Mouse (Mus musculus): ENCODE results near the gene Tnrc6b. TPM values are rescaled to one million over a fixed set of nuclear protein-coding genes. Genes with fewer than 3 reads are reported as not detected.

Tnrc6b gene
- total and polyA plus RNA-seq, 2 experiments from 2014 or later = 21.0 to 24.0 TPM

GRCm38 (mm10) chr15:80709593-80709992 is 1.5 kb upstream of the Tnrc6b start:
- TF ChIP-seq CTCF (IDR thresholded peaks at IDR 0.05; ENCODE audit: low read depth) = peak; percentile 11; the same call in 1 of the 2 replicates
- WGBS = 22% methylated on average over 6 of the region's 6 CpGs
- Histone ChIP-seq H3K27ac (ENCODE audit: low read depth, low read length) (no peak overlapping the region), H3K36me3 (ENCODE audit: insufficient read depth) (no peaks in the 10 kb centered on the region), H3K9me3 (ENCODE audit: low read length) (no peaks in the 10 kb centered on the region), H3K27me3 (ENCODE audit: insufficient read depth, low read length) (no peaks in the 10 kb centered on the region), H3K9ac (no peak overlapping the region), H3K4me3 (ENCODE audit: low read depth, low read length) (no peak overlapping the region), H3K4me1 (ENCODE audit: insufficient read depth) (peaks cover 14% of the 10 kb centered on the region), H3K4me2 (ENCODE audit: low read depth) (no peak overlapping the region)
- DNase-seq = peak; percentile 73
- ATAC-seq = no peak

GRCm38 (mm10) chr15:80710257-80710607 is 881 bp upstream of the Tnrc6b start:
- Histone ChIP-seq H3K4me2 (ENCODE audit: low read depth) (peak overlapping the region; percentile 39), H3K4me3 (ENCODE audit: low read depth, low read length) (peak overlapping the region; percentile 92), H3K9me3 (ENCODE audit: low read length) (no peaks in the 10 kb centered on the region), H3K36me3 (ENCODE audit: insufficient read depth) (no peaks in the 10 kb centered on the region), H3K9ac (no peak overlapping the region), H3K4me1 (ENCODE audit: insufficient read depth) (peaks cover 14% of the 10 kb centered on the region), H3K27me3 (ENCODE audit: insufficient read depth, low read length) (no peaks in the 10 kb centered on the region), H3K27ac (ENCODE audit: low read depth, low read length) (peak overlapping the region; percentile 96; the same call in 1 of the 2 replicates)
- DNase-seq (no peak), ATAC-seq (no peak)
- 10% methylated on average over 5 of the region's 5 CpGs for WGBS
- no peak for TF ChIP-seq CTCF (IDR thresholded peaks at IDR 0.05; ENCODE audit: low read depth)

GRCm38 (mm10) chr15:80711401-80712151 is 463 bp downstream of the Tnrc6b start:
- peak overlapping the region; percentile 98 for H3K9ac ChIP-seq
- DNase-seq (peak; percentile 87), ATAC-seq (peak; percentile 42)
- peaks cover 9% of the 10 kb centered on the region for H3K4me1 ChIP-seq (ENCODE audit: insufficient read depth)
- H3K9me3 ChIP-seq (ENCODE audit: low read length) = no peaks in the 10 kb centered on the region
- H3K27me3 ChIP-seq (ENCODE audit: insufficient read depth, low read length) = no peaks in the 10 kb centered on the region
- TF ChIP-seq CTCF (IDR thresholded peaks at IDR 0.05; ENCODE audit: low read depth) = peak; percentile 33
- H3K4me3 ChIP-seq (ENCODE audit: low read depth, low read length) = peak overlapping the region; percentile 92
- peak overlapping the region; percentile 58 for H3K4me2 ChIP-seq (ENCODE audit: low read depth)
- no peaks in the 10 kb centered on the region for H3K36me3 ChIP-seq (ENCODE audit: insufficient read depth)
- under 1% methylated on average over 89 of the region's 106 CpGs for WGBS
- peak overlapping the region; percentile 96 for H3K27ac ChIP-seq (ENCODE audit: low read depth, low read length)

- no peak for ATAC-seq
- WGBS = 79% methylated on average over 4 of the region's 4 CpGs
Observed at GRCm38 (mm10) chr15:80714299-80714698, 3.2 kb downstream of the Tnrc6b start.

GRCm38 (mm10) chr15:80716631-80717135 is 5.6 kb downstream of the Tnrc6b start:
- DNase-seq = no peak
- no peak overlapping the region for H3K4me2 ChIP-seq (ENCODE audit: low read depth)
- no peaks in the 10 kb centered on the region for H3K9me3 ChIP-seq (ENCODE audit: low read length)
- H3K4me3 ChIP-seq (ENCODE audit: low read depth, low read length) = no peak overlapping the region
- H3K4me1 ChIP-seq (ENCODE audit: insufficient read depth) = no peaks in the 10 kb centered on the region
- no peaks in the 10 kb centered on the region for H3K36me3 ChIP-seq (ENCODE audit: insufficient read depth)
- TF ChIP-seq CTCF (IDR thresholded peaks at IDR 0.05; ENCODE audit: low read depth) = no peak
- no peak overlapping the region for H3K9ac ChIP-seq
- no peak for ATAC-seq
- H3K27ac ChIP-seq (ENCODE audit: low read depth, low read length) = no peak overlapping the region
- no peaks in the 10 kb centered on the region for H3K27me3 ChIP-seq (ENCODE audit: insufficient read depth, low read length)
- WGBS = 76% methylated on average over 8 of the region's 8 CpGs

More at GRCm38 (mm10) chr15:80714299-80714698, 3.2 kb downstream of the Tnrc6b start:
- Histone ChIP-seq H3K4me2 (ENCODE audit: low read depth) (no peak overlapping the region), H3K9me3 (ENCODE audit: low read length) (no peaks in the 10 kb centered on the region), H3K27ac (ENCODE audit: low read depth, low read length) (no peak overlapping the region), H3K27me3 (ENCODE audit: insufficient read depth, low read length) (no peaks in the 10 kb centered on the region), H3K36me3 (ENCODE audit: insufficient read depth) (no peaks in the 10 kb centered on the region), H3K4me3 (ENCODE audit: low read depth, low read length) (no peak overlapping the region), H3K4me1 (ENCODE audit: insufficient read depth) (no peaks in the 10 kb centered on the region), H3K9ac (no peak overlapping the region)
- TF ChIP-seq CTCF (IDR thresholded peaks at IDR 0.05; ENCODE audit: low read depth) = no peak
- no peak for DNase-seq

GRCm38 (mm10) chr15:80717431-80717830 is 6.3 kb downstream of the Tnrc6b start:
- 46% methylated on average over 1 of the region's 1 CpGs for WGBS
- no peaks in the 10 kb centered on the region for H3K36me3 ChIP-seq (ENCODE audit: insufficient read depth)
- no peak overlapping the region for H3K4me3 ChIP-seq (ENCODE audit: low read depth, low read length)
- no peak for TF ChIP-seq CTCF (IDR thresholded peaks at IDR 0.05; ENCODE audit: low read depth)
- H3K9me3 ChIP-seq (ENCODE audit: low read length) = no peaks in the 10 kb centered on the region
- H3K4me2 ChIP-seq (ENCODE audit: low read depth) = no peak overlapping the region
- no peaks in the 10 kb centered on the region for H3K4me1 ChIP-seq (ENCODE audit: insufficient read depth)
- no peaks in the 10 kb centered on the region for H3K27me3 ChIP-seq (ENCODE audit: insufficient read depth, low read length)
- DNase-seq = peak; percentile 21
- H3K27ac ChIP-seq (ENCODE audit: low read depth, low read length) = no peak overlapping the region
- no peak for ATAC-seq
- H3K9ac ChIP-seq = no peak overlapping the region

- Histone ChIP-seq H3K4me3 (ENCODE audit: low read depth, low read length) (no peak overlapping the region), H3K4me1 (ENCODE audit: insufficient read depth) (no peaks in the 10 kb centered on the region), H3K27me3 (ENCODE audit: insufficient read depth, low read length) (no peaks in the 10 kb centered on the region), H3K36me3 (ENCODE audit: insufficient read depth) (no peaks in the 10 kb centered on the region), H3K4me2 (ENCODE audit: low read depth) (no peak overlapping the region), H3K9ac (no peak overlapping the region), H3K9me3 (ENCODE audit: low read length) (no peaks in the 10 kb centered on the region), H3K27ac (ENCODE audit: low read depth, low read length) (no peak overlapping the region)
- ATAC-seq (no peak), DNase-seq (no peak)
- TF ChIP-seq CTCF (IDR thresholded peaks at IDR 0.05; ENCODE audit: low read depth) = no peak
- 83% methylated on average over 5 of the region's 5 CpGs for WGBS
Observed at GRCm38 (mm10) chr15:80720249-80720648, 9.1 kb downstream of the Tnrc6b start.
